Mouse (Mus musculus): ENCODE measurements around the gene Mfap1b. TPM values are rescaled to one million over a fixed set of nuclear protein-coding genes. Genes with fewer than 3 reads are reported as not detected.
"Not testable (repeated sequence)": the region's sequence is repeated elsewhere in the genome, so short reads cannot be mapped to it uniquely, and the experiment has no call there.

The Mfap1b gene
- polyA plus RNA-seq (2015; fragmentation: Nextera tagmentation; extraction: Ambion mirVana): 45.7 and 47.5 TPM in 2 replicates

DNA sequence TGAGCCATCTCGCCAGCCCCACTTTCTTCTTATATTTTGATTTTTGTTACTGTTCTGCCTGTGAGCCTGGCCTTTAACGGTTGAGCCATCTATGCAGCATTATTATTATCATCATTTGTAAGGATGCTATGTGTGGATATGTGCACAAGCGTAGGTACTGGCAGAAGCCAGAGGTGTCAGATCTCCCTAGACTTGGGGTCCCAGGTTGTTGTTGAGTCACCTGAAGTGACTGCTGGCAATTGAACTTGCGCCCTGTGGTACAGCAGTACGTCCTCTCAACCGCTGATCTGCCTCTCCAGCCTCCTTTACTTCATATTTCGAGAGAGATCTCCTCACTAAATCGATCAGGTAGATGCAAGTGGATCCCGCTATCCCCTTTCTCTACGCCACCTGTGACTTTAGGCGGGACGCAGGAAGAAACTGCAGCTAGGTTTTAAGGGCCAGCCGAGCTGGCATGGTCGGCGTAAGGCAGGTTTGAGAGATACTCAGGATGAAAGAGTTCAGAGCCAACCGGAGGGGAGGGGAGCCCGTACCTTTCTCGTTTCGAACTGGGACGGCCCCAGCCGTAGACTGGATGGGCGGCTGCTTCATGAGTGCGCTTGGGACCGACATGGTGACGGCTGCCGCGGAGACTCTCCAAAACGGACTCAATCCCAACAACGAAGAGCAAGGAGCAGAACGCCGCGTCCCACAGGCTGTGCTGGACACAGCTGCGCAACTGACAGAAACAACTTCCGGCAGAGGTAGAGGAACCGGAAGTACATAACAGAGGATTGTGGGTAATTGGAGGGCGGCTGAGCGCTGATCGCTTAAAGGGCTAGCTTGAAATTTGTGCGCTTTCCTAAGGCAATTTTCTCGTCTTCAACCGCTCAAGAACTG, at the start of gene Mfap1b:
Gene Mfap1b, minus strand, starts transcription at position 767 of the 879 bp plus-strand sequence.
- Histone ChIP-seq H3K4me2 (peak within 1 kb of the TSS; percentile 69), H3K27ac (peak within 1 kb of the TSS; percentile 48), H3K4me3 (replicated peaks) (peak within 1 kb of the TSS; percentile 66), H3K9ac (peak within 1 kb of the TSS; percentile 33)
- H3K27me3 ChIP-seq (replicated peaks); H3K9me3 ChIP-seq; H3K36me3 ChIP-seq; H3K4me1 ChIP-seq: not testable (repeated sequence)
- ATAC-seq (ENCODE audit: insufficient read depth, low FRiP score, low read depth): peak; percentile 94
- WGBS: 4% methylated on average over 41 of the region's 41 CpGs

DNA sequence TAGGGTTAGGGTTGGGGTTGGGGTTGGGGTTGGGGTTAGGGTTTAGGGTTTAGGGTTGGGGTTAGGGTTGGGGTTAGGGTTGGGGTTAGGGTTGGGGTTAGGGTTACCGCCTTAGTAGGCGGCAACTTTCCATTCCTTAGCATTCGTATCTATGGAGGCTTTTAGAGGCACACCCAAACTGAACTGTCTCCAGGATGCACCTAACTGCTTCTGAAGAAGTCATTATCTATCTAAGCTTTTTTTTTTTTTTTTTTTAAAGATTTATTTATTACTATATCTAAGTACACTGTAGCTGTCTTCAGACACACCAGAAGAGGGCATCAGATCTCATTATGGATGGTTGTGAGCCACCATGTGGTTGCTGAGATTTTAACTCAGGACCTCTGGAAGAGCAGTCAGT, 49.0 kb upstream of the Mfap1b start:
- ATAC-seq (ENCODE audit: insufficient read depth, low FRiP score, low read depth); H3K9ac ChIP-seq; H3K27me3 ChIP-seq (replicated peaks); H3K4me3 ChIP-seq (replicated peaks); H3K9me3 ChIP-seq; H3K4me1 ChIP-seq; H3K27ac ChIP-seq; H3K36me3 ChIP-seq; H3K4me2 ChIP-seq: not testable (repeated sequence)
- 95% methylated on average over 3 of the region's 3 CpGs for WGBS

DNA sequence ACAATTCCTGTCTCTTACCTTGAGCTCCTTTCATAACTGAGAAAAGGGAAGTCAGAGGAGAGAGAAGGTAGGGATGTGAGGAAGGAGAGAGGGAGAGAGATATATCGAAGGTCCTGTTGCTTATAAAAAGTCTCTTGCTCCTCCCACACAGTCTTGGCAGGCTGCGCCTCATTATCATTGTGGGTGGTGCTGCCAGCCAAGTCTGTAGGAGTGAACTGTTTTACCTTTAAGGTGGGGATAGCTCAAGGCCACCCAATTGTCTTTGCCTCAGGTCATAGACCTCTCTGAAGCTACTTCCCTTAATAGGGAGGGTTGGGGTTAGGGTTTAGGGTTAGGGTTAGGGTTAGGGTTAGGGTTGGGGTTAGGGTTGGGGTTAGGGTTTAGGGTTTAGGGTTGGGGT, 48.1 kb upstream of the Mfap1b start:
- Histone ChIP-seq H3K27ac (no peak overlapping the region), H3K4me3 (replicated peaks) (no peak overlapping the region), H3K27me3 (replicated peaks) (no peaks in the 10 kb centered on the region), H3K36me3 (no peaks in the 10 kb centered on the region), H3K4me2 (no peak overlapping the region), H3K9me3 (no peaks in the 10 kb centered on the region), H3K4me1 (no peaks in the 10 kb centered on the region), H3K9ac (no peak overlapping the region)
- 91% methylated on average over 2 of the region's 2 CpGs for WGBS
- no peak for ATAC-seq (ENCODE audit: insufficient read depth, low FRiP score, low read depth)

DNA sequence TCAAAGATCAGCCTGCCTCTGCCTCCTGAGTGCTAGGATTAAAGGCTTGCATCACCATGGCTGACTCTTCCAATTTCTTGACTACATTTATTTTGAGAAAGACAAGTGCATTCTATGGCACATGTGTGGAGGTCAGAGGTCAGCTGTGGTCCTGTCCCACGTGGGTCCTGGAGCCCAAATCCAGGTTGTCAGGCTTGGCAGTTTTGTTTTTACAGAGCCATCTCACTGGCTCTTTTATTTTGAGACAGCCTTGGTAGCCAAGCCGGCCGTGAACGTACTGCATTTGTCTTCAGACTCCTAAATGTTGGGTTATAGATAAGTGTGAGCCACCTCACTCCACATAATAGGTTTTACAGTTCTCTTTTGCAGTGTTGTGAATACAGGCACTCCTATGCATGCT, 44.8 kb upstream of the Mfap1b start:
- H3K4me2 ChIP-seq; H3K27me3 ChIP-seq (replicated peaks); H3K36me3 ChIP-seq; ATAC-seq (ENCODE audit: insufficient read depth, low FRiP score, low read depth); H3K4me1 ChIP-seq; H3K27ac ChIP-seq; H3K9me3 ChIP-seq; H3K4me3 ChIP-seq (replicated peaks); H3K9ac ChIP-seq: not testable (repeated sequence)
- WGBS: 91% methylated on average over 4 of the region's 4 CpGs

DNA sequence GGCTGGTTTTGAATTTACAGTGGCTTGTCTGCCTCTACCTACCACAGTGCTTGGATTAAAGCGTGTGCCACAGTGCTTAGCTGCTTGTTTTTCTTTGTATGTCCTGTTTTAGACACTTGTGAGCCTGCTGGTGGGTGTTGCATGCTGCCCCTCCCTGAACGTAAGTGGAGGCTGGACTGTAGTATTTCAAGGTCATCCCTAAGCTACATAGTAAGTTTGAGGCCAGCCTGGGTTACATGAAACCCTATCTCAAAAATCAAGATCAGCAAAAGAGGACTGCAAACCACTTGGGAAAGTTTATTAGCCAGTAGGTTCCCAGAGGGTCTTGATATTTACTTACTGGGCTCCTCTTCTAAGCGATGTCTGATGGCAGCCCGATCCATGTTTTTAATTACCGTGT, 44.2 kb upstream of the Mfap1b start:
- Histone ChIP-seq H3K9ac (no peak overlapping the region), H3K4me1 (no peaks in the 10 kb centered on the region), H3K4me2 (no peak overlapping the region), H3K9me3 (no peaks in the 10 kb centered on the region), H3K27ac (no peak overlapping the region), H3K4me3 (replicated peaks) (no peak overlapping the region), H3K27me3 (replicated peaks) (no peaks in the 10 kb centered on the region), H3K36me3 (0 out of 2 replicates have a peak, but pooled peaks cover 4% of the 10 kb centered on the region)
- 96% methylated on average over 5 of the region's 5 CpGs for WGBS
- no peak for ATAC-seq (ENCODE audit: insufficient read depth, low FRiP score, low read depth)

DNA sequence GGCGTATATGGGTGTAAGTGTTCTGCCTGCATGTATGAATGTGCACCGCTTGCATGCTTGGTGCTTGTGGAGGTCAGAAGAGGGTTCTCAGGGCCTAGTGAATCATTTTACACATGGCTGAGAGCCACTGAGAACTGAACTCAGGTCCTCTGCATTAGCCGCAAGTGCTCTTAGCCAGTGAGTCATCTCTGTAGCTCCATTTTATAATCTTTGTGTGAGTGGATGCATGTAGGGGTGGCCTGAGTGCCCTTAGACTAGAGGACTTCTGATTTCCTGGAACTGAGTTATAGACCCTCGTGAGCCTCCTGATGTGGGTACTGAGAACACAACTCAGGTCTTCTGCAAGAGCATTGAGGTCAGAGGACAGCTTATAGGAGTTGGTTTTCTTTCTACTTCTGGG, 40.3 kb upstream of the Mfap1b start:
- H3K27ac ChIP-seq: no peak overlapping the region
- 97% methylated on average over 4 of the region's 4 CpGs for WGBS
- no peak overlapping the region for H3K4me2 ChIP-seq
- no peaks in the 10 kb centered on the region for H3K9me3 ChIP-seq
- H3K9ac ChIP-seq: no peak overlapping the region
- no peaks in the 10 kb centered on the region for H3K27me3 ChIP-seq (replicated peaks)
- H3K4me3 ChIP-seq (replicated peaks): no peak overlapping the region
- ATAC-seq (ENCODE audit: insufficient read depth, low FRiP score, low read depth): no peak
- 0 out of 2 replicates have a peak, but pooled peaks cover 6% of the 10 kb centered on the region for H3K36me3 ChIP-seq
- H3K4me1 ChIP-seq: peaks cover 6% of the 10 kb centered on the region; the same call in 1 of the 2 replicates

DNA sequence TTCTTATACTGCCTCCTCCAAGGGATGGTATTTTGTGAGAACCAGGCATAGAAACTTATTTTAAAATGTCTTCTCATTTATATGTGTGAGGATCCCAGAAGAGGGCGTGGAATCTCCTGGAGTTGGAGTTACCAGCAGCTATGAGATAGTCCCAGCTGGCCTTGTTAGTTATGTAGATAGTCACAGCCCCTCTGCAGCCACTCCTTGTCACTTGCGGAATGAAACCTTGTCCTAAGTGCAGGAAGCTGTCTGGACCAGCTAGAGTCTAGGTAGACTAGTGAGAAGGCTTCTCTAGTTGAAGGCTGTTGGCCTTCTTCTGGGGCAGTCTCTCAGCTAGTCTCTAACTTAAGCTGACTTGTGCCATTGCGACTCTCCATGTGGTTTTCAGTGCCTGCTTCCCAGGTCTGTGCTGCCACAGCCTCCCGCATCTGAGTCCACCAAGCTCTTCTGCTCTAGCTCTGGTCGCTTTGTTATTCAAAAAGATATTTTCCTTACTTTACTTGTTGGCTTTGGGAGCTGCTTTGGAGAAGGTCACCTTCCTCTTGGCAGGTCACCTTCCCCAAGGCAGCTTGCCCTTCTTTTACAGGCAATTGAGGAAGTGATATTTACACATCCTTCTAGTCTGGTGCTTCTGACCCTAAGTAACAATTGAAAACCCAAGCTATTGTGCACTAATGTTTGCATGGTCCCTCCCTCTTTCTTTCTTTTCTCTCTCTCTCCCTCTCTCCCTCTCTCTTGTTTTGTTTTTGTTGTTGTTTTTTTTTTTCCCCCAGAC, 39.3 kb upstream of the Mfap1b start:
- not testable (repeated sequence) for H3K27me3 ChIP-seq (replicated peaks); H3K9me3 ChIP-seq; H3K4me3 ChIP-seq (replicated peaks); H3K36me3 ChIP-seq; H3K9ac ChIP-seq; H3K4me1 ChIP-seq; H3K27ac ChIP-seq; H3K4me2 ChIP-seq; ATAC-seq (ENCODE audit: insufficient read depth, low FRiP score, low read depth)
- 89% methylated on average over 5 of the region's 5 CpGs for WGBS

DNA sequence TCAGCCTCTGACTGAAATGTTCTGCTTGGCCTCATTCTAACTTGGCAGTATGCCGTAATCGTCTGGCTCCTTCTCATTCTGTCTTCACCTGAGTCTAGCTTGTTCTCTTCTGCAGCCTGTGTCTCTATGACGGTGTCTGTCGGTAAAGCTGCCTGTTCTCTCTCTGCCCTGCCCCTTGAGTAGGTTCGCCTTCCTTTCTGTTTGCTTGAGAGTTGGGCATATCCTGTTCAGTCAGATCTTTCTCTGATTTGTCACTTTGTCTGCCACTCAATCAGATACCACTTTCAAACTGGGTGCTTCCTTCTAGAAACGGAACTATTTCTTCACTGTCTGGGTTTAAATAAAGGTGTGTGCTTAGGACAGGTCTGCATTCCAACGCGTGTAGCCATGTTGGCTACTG, 37.5 kb upstream of the Mfap1b start:
- H3K4me3 ChIP-seq (replicated peaks): no peak overlapping the region
- H3K36me3 ChIP-seq: 0 out of 2 replicates have a peak, but pooled peaks cover 6% of the 10 kb centered on the region
- no peak for ATAC-seq (ENCODE audit: insufficient read depth, low FRiP score, low read depth)
- H3K4me2 ChIP-seq: no peak overlapping the region
- WGBS: 84% methylated on average over 8 of the region's 8 CpGs
- no peaks in the 10 kb centered on the region for H3K9me3 ChIP-seq
- peaks cover 9% of the 10 kb centered on the region; the same call in 1 of the 2 replicates for H3K4me1 ChIP-seq
- no peaks in the 10 kb centered on the region for H3K27me3 ChIP-seq (replicated peaks)
- no peak overlapping the region for H3K27ac ChIP-seq
- no peak overlapping the region for H3K9ac ChIP-seq

DNA sequence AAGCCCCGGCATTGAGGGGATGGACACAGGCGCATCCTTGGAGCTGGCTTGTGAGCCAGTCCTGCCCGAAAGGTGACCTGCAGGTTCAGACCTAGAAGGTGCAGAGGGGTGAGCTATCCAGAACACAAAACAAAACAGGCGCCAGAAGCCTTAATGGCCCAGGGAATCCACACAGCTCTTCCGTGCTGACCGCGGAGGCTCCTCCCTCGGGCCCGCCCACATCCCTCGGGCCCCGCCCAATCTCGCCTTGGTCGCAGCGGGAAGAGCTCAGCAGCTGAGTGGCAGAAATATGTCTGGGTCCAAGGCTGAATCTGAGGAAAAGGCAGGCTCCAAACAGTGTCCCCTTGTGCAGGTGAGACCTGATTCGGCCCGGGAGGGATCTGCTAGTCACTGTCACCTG, 35.7 kb upstream of the Mfap1b start:
- 19% methylated on average over 16 of the region's 16 CpGs for WGBS
- Histone ChIP-seq H3K4me3 (replicated peaks) (peak overlapping the region; percentile 41), H3K27ac (no peak overlapping the region), H3K9me3 (no peaks in the 10 kb centered on the region), H3K9ac (peak overlapping the region; percentile 29; the same call in 1 of the 2 replicates), H3K27me3 (replicated peaks) (no peaks in the 10 kb centered on the region), H3K4me2 (peak overlapping the region; percentile 58), H3K4me1 (peaks cover 9% of the 10 kb centered on the region; the same call in 1 of the 2 replicates), H3K36me3 (0 out of 2 replicates have a peak, but pooled peaks cover 2% of the 10 kb centered on the region)
- ATAC-seq (ENCODE audit: insufficient read depth, low FRiP score, low read depth): peak; percentile 66

DNA sequence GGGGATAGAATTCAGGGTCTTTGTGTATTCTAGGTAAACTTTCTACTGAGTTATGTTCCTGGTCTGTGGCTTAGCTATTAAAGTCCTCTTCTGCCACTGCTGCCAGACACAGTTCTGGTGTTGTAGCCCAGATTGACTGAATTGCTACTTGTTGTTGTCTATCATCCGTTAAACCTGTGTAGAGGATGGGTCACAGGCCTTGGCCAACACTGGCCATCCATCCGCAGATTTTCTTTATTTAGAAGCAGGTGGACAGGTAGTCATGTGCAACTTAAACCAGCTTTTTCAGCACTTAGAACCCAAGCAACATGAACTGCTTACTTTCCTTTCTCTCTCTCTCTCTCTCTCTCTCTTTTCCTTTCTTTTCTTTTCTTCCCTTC, 34.1 kb upstream of the Mfap1b start:
- WGBS: 62% methylated on average over 2 of the region's 2 CpGs
- H3K4me3 ChIP-seq (replicated peaks): peak overlapping the region; percentile 58
- peak overlapping the region; percentile 79 for H3K4me2 ChIP-seq
- 0 out of 2 replicates have a peak, but pooled peaks cover 2% of the 10 kb centered on the region for H3K36me3 ChIP-seq
- H3K27ac ChIP-seq: no peak overlapping the region
- H3K9me3 ChIP-seq: no peaks in the 10 kb centered on the region
- no peaks in the 10 kb centered on the region for H3K27me3 ChIP-seq (replicated peaks)
- peaks cover 9% of the 10 kb centered on the region; the same call in 1 of the 2 replicates for H3K4me1 ChIP-seq
- no peak for ATAC-seq (ENCODE audit: insufficient read depth, low FRiP score, low read depth)
- H3K9ac ChIP-seq: no peak overlapping the region

DNA sequence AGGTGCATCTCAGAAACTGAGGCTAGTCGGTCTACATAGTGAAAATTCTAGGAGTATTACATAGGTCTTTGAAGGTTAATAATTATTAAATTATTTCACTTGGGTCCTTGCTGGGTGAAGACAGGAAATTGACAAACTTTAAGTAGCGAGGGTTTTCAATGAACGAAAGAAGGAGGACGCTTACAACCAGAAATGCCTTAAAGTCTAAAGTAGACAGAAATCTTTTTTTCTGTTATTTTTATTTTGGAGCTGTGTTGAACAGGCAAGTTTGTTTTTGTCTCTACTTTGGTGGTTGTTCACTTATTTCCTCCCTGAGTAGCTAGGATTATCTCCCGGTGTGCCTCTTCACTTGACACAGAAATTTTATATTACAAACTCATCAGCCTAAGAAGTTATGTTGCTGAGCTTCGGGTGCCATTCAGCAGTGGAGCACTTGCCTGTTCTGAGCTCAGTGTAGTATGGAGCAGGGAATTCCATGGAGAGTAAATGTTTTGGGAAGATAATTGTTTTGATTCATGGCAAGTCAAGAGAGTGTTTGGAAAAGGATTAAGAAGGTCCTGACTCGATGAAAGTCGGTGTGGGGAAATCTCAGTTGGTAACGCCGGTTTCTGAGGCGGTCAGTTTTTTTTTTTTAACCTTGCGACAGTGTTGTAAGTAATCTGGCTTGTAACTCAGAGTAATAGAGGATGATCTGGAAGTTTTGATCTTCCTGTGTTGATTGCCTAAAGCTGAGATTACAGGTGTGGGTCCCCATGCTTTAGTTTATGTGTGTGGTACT, 33.5 kb upstream of the Mfap1b start:
- 3% methylated on average over 12 of the region's 12 CpGs for WGBS
- H3K9ac ChIP-seq: peak overlapping the region; percentile 30; the same call in 1 of the 2 replicates
- peak overlapping the region; percentile 79 for H3K4me2 ChIP-seq
- no peak overlapping the region for H3K27ac ChIP-seq
- no peak for ATAC-seq (ENCODE audit: insufficient read depth, low FRiP score, low read depth)
- no peaks in the 10 kb centered on the region for H3K9me3 ChIP-seq
- H3K36me3 ChIP-seq: 0 out of 2 replicates have a peak, but pooled peaks cover 2% of the 10 kb centered on the region
- peak overlapping the region; percentile 58 for H3K4me3 ChIP-seq (replicated peaks)
- H3K4me1 ChIP-seq: peaks cover 9% of the 10 kb centered on the region; the same call in 1 of the 2 replicates
- H3K27me3 ChIP-seq (replicated peaks): no peaks in the 10 kb centered on the region
